Mouse (Mus musculus) thymus, postnatal 36 days (tissue): ENCODE measurements around the gene Epb41l4b.

Experiments used
- DNase-seq, 2 experiments: peaks; one replicate each; pipeline ENCODE4 v3.0.0; 2022; ENCODE audit warnings: mixed read lengths in 2 of 2

Gene Epb41l4b

DNA sequence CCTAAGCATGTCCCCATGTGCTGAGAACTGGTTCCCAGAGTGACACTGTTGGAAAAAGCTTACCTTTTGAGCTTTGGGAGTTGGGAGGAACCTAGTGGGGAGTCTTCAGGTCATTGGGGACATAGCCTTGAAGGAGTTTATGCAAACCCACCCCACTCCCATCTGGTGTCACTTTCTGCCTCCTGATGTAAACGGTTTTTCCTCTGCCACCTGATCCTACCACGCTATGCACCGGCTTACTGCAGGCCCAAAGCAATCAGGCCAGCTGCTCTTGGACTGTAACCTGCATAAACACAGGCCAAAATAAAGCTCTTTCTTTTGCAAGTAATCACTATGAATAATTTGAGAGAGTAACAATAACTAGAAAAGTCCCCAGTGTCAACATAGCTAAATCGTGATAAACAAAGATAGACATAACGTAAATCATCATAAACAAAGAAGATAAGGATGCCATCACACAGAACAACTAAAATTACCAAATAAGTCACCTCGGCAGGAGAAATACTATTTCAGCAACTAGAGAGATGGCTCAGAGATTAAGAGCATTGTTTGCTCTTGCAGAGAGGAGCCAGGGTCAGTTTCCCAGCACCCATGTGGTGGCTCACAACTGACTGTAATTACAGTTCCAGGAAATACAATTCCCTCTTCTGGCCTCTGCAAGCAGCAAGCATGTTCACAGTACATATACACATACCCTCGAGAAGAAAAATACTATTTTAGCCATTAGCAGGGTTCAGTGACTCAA, 29.6 kb downstream of the Epb41l4b start:
- DNase-seq, result no peak

DNA sequence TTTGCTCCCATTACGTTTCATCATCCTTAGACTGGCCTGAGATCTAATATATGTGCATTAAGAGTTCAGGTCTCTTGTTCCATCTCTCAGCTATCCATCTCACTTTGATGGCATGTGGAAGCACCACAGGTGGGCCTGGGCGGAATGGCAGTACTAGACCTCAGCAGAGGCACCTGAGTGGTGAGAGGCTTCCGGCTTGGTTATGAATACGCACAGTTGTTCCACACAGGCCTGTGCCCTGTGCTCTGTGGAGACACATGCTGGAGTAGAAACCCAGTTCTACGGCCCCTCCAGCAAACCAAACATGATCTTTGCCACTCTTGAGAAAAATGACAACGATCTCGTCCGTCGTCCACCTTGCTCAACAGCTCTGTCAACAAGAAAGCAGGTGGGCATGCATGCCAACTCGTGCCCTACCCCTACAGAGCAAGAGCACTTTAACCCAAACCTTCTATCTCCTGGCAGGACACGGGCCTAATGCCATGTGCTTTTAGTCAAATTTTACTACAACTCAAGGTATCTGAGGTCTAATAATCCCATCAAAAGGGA, 31.2 kb downstream of the Epb41l4b start:
- DNase-seq, result no peak

DNA sequence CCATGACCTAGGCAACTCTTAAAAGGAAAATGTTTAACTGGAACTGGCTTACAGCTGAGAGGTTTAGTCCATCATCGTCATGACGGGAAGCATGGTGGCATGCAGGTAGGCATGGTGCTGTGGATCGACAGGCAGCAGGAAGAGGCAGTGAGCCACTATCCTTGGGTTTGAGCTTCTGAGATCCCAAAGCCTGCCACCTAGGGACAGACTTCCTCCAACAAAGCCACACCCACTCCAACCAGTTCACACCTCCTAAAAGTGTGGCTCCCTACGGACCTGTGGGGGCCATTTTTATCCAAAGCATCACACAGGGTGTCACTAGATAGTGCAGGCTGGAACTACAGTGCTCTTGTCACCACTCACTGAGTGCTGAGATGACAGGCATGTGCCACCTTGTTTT, 31.8 kb downstream of the Epb41l4b start:
- DNase-seq, result no peak

DNA sequence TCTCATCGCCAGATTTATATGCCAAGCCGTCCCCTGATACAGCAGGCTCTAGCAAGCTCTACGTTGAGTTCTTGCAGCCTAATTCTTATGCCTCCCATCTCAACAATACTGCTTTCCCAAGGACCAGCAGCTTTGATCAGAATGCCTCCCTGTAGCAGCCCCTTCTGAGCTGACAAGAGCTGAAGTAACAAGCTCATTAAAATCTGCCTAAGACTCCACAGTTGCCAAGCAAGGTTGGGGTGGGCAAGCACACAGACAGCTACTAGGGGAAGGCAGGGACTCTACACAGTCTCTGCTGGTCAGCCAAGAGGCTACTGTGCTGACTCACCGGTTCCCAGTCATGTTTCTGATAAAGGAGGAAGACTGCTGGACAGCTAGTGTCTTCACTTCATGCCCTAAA, 33.7 kb downstream of the Epb41l4b start:
- no peak for DNase-seq

DNA sequence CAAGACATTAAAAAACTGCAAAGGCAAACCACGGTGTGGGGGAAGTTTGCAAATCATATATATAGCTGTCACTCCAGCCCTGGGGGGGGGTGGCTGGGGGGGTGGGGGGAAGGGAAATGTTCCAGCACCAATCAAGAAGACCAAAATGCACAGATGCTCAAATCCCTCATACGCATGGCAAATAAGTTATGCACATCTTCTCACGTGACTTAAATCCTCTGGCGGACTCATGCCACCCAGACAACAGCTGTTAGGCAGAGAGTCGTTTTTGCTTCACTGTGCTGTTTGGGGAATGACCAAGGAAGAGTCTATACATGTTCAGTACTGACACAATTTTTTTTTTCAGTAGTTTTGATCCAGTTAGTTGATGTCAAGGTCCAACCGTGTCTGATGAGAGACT, 37.9 kb downstream of the Epb41l4b start:
- DNase-seq, result no peak

DNA sequence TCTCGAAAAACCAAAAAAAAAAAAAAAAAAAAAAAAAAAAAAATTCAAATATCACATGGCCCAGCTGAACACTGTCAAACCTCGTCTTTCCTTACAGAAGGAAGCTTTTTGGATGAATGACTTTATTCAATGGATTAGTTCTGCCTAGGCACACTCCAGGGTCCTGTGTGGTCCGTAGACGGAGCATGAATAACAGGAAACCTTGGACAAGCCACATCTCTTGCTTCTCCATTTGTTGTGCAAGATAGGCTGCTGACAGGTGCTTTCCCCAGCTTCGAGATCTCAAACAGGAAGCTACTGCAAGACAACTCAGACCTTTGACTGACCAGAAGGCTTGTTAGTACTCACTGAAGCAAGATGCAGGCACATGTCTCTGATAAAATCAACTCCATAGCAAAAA, 39.4 kb downstream of the Epb41l4b start:
- DNase-seq, result no peak

DNA sequence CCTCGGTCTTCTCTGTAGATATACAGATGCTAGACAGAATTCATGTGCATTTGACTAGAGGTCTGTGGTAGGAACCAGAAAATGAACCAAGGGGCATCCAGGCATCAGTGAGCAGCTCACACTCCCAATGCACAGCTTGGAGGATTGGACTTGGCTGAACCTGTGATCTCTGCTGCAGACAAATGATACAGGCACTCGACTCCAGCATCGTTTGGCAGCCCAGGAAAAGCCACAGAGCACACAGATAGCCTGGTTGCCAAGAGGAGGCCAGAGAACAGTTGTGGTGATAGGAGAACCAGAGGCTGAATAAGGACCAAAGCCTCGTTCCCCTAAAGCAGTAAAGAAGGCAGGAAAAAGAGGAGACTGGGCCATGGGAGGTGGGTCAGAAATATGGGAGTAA, 42.1 kb downstream of the Epb41l4b start:
- no peak for DNase-seq

DNA sequence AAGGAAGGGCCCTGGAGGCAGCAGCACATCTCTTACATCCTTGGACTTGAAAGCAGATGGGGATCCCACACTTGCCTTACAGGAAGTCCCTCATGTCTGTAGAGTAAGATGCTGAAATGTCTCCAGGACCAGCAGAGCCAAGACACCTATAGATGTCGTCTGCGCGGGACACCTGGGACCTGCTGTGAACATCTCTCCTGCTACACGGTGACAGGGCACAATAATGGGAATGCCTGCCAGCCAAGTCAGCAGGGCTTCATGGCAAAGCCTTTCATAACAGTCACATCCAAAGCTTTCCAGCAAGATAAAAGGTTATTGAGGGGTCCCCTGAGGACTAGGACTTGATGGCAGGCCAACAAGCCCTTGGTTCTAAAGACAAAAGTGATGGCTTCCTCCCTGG, 45.8 kb downstream of the Epb41l4b start:
- DNase-seq, result no peak

DNA sequence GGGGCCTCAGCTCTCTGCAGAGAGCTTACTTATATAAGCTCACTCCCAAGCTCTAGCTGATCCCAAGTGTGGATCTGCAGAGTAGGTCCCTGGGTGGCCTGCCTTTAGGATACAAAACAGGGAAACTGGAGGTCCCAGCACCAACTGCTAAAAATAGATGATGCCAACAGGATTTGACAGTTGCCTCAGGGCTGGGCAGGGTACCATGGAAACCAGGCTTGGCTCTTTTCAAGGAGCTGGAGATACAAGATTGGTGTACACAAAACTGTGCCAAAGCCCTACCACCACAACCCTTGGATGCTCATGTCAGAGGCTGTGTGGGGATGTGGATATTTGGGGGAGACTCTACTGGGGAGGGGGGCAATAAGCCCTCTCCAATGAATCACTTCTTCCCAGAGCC, 47.7 kb downstream of the Epb41l4b start:
- no peak for DNase-seq

DNA sequence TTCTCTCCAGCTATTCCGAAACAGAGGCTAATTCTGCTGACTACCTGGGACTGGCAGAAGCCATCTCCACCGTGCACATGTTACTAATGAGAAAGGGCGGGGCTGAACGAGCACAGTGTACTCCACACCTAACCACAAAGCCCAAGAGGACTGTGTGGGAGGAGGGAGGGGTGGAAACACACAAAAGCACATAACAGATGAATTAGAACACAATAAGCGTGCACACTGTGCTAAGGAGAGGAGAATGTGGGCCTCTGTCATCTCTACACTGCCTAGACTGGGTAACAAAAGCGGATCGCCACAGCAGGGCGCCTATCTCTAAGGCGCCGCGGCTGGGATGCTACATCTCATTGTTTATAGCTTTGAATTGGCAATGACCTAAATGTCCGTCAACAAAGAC, 51.9 kb downstream of the Epb41l4b start:
- peak; percentile 13 to 32 for DNase-seq

DNA sequence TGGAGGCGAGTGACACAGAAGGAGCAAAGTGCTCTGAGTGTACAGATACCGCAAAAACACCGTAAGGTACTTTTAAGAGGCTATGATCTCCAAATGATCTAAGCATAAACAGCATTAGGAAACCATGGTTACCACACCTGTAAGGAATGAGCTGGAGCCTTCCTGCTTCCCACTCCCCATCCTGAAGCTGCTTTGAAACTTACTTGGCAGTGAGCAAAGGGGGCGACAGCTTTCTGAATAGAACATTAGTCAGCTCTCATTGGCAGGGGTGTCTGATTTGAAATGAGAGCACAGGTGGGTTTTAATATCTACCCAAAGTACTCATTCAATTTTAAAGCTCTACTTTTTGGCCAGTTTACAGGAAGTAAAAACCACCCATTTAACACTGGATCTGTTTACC, 54.9 kb downstream of the Epb41l4b start:
- DNase-seq, result no peak

DNA sequence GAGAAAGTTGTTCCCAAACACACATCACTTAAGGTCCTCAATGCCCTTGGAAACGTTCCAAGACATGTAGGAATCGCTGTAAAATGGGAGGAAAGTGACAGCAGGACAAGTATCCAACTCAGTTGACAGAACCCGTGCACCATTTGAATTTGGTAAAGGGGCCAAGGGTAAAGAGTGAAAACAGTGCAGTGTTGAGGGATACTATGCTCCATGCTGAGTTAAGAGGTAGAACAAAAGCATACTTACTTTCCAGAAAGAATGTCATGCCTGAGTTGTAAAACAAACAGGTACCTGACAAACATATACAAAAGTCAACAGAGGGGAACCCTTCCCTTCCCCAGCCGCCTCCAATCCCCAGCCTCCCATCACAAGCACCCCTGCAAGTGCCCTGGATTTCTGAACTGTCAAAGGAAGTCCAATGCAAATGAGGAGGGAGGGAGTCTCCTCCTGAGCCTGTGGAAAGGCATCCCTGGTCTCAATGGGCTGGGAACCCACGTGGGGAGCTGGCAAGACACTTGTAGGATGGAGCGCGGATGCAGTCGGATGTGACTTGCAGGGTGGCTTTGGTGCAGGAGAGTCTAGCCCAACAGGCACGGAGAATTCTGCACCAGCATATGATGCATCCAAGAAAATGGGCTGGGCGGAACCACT, 57.4 kb downstream of the Epb41l4b start:
- no peak for DNase-seq

DNA sequence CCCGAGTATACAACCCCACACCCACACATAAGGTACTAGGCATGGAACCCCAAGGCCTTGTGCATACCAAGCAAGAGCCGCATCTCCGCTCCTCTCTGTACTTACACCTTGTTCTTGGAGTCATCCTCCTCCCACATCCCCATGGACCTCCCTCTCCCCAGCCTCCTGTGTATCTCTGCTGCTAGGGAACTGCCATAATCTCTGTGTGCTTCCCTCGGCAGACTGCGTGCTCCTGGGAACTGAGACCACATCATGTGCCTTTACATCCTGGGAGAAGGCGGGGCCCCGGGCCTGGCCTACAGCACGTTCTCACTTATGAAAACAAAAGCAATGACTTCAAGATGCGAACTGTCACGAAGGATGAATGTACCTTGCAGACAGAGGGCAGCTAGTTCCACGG, 59.6 kb downstream of the Epb41l4b start:
- DNase-seq, result no peak

DNA sequence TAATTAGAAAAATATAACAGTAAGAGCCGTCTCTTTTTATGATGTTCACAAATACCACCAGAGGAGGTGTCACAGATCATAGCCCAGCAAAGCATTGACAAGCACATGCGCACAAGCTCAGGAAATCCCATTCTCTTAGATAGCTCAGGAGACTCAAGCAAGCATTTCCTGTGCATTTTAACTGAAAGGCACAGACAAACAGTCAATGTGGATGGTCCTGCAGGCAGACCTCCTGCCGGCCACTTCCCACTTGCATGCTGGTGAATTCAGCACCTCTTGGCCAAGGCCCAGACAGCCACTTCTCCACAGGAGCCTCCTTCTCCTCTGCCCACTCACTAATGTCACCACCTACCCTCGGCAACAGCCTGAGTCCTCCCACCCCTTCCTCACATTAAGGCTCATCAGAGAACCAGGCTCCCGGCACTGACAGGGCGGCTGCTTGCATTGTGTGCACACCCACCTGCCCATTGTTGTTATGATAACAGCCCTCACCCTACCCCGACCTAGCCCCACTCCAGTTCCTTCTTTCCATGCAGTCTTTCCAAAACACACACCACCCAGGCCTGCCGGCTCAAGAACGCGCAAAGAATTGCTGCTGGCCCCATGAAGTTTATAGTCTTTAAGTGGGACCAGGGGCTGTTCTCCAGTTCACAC, 60.3 kb downstream of the Epb41l4b start:
- DNase-seq, result peak; percentile 27 to 29

DNA sequence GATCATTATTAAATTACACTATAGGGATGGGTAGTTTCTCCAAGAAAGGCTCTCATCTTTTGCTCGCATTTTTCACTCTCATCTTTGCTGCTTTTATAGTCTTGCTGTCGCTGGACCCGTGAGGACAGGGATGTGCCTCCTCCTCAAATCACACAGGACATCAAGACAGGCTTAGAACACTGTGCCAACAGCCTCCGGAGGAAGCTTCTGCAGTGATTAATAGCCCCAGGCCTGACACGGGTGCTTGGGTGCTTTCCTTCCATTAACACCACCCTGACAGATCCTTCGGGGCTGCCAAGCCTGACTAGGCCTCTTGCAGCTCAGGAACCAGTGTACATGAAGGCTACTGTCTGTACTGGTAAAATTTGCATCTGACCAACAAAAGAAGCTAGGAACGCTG, 61.8 kb downstream of the Epb41l4b start:
- DNase-seq, result no peak

DNA sequence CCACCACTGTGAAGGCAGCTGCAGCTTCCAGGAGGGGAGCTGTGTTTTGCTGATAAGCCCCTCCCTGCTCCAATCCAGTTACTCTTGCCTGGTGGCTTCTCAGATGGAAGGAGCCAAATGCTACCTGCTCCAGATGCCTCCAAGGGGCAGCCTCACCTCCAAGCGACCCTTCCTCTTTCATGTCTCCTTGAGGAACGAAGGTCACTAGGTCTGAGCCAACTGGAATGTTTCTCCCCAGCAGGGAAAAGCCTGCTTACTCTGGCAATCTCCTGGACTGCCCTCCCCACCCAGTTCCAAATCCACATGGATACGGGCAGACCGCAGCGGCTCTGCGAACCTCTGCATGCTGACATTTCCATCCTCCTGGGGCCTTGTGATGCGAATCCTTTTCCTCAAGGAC, 69.4 kb downstream of the Epb41l4b start:
- DNase-seq, result no peak

DNA sequence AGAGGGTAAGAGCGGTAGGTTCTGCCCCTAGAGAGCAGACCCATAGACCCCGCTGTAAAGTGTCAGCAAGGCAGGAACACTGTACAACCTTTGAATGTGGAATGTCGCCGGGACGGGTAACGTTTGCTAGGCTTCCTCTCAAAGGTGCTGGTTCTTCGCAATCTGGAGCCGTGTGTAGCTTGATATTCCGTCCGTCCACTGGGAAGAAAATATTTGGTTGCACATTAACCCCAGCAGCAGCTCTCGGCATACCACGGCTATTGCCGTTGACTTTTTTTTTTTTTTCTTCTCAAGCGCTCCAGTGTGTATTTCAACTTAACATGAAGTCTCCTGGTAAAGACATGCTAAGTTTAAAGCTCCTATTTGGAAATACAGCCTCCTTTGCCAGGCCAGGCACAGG, 70.1 kb downstream of the Epb41l4b start:
- DNase-seq, result no peak

DNA sequence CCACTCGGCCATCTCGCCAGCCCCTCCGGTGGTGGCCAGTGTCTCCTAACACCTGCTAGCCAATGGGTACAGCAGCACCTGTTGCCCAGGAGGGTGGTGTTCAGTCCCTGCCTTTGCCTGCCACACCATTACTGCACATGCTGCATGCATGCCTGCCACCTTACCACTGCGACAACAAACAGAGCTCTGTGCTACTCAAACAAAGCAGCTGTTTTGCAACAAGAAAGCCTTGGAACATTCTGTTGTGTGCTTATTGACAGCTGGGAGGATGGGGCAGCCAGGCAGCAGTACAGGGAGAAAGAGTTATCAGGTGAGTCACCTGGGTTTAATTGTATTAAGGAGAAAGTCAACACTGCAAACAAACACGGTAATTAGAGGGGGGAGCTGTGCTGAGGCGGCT, 72.6 kb downstream of the Epb41l4b start:
- DNase-seq, result no peak

DNA sequence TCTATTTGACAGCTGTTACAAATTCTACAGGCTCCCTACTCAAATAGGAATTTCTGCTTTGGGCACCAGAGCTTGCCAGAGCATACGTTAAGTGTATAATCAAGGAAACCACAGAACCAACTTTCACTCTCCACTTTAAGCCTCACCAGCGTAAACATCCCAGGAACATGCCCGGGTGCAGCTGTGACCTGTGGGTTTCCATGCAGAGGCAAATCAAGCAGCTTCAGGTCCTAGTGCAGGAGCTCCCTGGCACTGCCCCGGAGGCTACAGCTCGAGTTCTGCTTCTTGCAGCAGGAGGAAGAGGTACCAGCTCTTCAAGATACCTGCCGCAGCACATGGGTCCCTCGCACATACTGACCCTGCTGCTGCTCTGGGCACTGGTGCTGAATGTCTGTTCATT, 74.8 kb downstream of the Epb41l4b start:
- DNase-seq, result no peak

DNA sequence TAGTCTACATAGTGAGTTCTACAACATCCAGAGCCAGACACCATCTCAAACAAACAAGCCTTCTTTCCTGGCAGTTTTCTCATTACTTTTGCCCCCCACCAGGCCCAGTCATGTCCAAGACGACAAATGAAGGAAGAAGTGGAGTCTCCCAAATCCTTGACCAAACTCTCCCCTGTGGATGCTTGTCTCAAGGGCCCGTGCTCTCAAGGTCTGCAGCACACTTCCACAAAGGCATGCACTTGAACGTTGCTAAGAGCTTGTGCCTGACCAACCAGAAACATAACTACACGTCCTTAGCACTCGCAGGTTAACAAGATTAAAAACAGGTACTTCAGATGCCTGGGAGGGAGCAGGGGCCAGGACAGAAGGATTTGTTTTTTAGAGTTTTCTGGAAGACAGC, 75.4 kb downstream of the Epb41l4b start:
- DNase-seq, result no peak

DNA sequence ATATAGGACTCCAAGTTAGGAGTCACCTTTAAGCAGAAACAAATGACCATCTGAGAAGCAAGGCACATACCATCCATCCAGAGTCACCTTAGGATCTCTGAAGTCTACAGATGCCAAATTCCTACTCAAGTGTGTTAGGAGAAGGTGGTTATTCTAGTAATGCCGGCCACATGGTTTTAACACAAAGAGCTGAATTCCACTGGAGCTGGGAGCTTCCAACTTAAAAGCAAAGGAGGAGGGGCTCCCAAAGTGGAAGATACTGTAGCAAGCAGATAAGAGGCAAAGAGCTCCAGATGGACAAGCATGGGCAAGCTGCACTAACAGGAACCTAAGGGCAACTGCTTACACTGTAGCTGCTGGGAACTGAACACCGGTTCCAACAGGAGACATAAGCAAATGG, 76.3 kb downstream of the Epb41l4b start:
- DNase-seq, result no peak

DNA sequence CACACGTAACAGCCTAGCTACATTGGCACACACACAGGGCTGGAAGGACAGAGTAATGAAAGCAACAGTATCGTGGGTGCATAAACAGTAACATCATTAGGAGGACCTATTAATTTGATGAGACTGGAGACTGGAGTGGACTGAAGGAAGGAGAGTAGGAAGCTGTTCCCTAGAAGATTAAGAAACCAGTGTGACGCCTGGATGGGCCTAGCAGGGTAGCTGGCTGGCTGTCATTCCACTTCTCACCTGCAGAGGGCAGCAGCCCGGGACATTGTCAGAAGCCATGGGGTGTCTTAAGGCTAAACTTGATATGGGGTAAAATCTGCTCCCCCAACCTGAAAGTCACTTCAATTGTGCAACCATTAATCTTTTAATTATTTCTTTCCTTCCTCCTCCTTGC, 78.0 kb downstream of the Epb41l4b start:
- DNase-seq, result peak; percentile 70 to 76

DNA sequence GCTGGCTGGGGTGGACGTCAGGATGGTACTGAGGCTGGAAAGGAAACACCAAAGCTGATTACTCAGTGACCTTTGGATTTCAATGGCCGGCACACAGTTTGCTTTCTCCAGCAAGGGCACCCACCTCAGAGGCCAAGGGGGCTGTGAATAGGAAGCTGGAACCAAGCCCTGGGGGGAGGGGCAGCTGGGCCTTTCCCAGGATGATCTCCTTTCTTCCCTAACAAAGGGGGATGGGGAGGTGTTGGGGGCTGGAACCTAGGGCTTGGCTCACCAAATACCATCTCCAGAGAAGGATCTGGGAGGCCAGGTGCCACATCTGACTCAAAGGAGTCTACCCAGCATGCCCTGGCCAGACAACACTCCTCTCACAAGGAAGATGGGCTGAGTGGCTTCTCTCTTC, 78.4 kb downstream of the Epb41l4b start:
- no peak for DNase-seq

DNA sequence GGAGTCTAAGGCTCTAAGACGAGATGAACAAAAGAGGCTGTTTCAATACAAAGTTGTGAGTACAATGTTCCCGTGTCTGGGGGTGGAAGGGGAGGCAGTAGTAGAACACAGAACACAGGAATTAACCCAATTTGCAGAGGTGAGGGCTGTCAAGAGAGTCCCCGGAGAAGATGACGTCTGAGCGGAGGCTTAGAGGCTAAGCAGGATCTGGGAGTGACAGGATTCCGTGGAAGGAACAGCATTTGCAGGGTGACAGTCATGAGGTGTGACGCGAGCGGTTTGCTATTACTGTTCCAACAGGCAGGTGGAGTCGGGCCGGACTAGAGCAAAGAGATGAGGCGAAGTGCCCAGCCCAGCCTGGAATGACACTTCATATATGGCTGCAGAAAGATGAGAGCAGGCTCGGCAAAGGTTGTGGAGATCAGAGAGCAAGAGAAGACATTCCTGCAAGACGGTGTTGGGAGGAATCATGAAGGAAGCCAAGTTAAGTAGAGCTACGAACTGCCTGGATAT, 82.9 kb downstream of the Epb41l4b start:
- no peak for DNase-seq
